Mouse (Mus musculus): ENCODE measurements around the gene Itsn1.

DNA sequence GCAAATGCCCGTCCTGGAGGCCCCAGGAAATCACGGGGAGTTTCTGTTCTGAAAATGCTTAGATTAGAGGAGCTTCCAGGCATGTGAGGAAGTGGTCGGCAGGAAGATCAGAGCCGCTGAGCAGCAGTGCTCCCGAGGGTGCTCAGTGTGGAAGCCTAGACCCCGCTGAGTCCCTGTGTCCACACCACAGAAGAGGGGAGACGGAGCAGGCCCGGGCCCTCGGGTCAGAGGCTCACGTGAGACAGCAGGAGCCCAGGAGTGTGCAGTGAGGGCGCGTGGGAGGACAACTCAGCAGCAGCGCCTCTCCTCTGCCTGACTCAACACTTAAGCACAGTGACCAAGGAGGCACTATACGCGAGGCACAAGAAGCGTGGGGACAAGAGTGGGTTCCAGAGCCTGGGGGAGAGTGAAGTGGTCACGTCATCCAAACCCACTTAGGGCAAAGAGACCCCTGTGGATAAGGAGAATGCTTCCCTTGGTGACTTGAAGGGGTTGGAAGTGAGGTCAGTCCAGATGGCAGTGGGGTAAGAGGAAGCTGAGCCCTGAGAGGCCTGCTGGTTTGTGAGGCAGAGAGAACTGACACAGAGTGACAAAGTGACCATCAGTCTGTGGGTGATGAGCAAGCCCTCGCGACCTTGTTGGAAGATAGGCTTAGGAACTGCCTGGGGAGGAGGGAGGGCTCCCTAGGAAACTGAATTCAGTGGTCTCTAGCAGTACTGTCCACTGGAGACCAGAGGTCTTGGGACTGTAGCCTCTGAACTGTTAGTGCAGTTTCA, 122.6 kb downstream of the Itsn1 start:
- TF ChIP-seq CTCF (IDR thresholded peaks at IDR 0.05; ENCODE audit: low read depth) (no peak), EP300 (IDR thresholded peaks at IDR 0.05; ENCODE audit: low read depth) (no peak)

All from heart, postnatal 0 days (tissue).